Mouse (Mus musculus) hematopoietic stem cell, adult 5-6 weeks (primary cell): ENCODE data around the gene Bcl2. TPM values are rescaled to one million over a fixed set of nuclear protein-coding genes. Genes with fewer than 3 reads are reported as not detected.

ENCODE experiments used
- ATAC-seq, 2 experiments: fragments of 125-278 bp in 1 of 2; replicated peaks in 1 of 2; 2 replicates each; pipeline ENCODE4 v1.8.0; 2016 to 2017; ENCODE audit warnings: inconsistent platforms in 2 of 2, mild to moderate bottlenecking in 2 of 2, moderate number of reproducible peaks in 2 of 2, low read depth in 1 of 2, moderate TSS enrichment in 1 of 2; ENCODE audit not compliant: low FRiP score in 2 of 2, poor library complexity in 2 of 2, severe bottlenecking in 2 of 2, insufficient read depth in 1 of 2, low TSS enrichment in 1 of 2
- total RNA-seq: library from RNA; stranded (forward); fragments of 172-1452, 232-1000 nt; gene quantifications from 2 replicates; pipeline ENCODE4 v1.2.3, GENCODE M21; 2017

Gene Bcl2
- total RNA-seq, 1 experiment from 2014 or later, result 36.3 TPM

- ATAC-seq, result peak; percentile 31 to 53; a peak in 1 of 4 replicates
Observed at GRCm38 (mm10) chr1:106717071-106717601, 3.1 kb upstream of the Bcl2 start.

- no peak for ATAC-seq
Observed at GRCm38 (mm10) chr1:106716141-106716540, 2.1 kb upstream of the Bcl2 start.

- no peak for ATAC-seq
Observed at GRCm38 (mm10) chr1:106715111-106716083, 1.3 kb upstream of the Bcl2 start.

- ATAC-seq, result peak; percentile 3 to 5; a peak in 3 of 4 replicates
Observed at GRCm38 (mm10) chr1:106714530-106714981, 482 bp upstream of the Bcl2 start.

- ATAC-seq, result peak; percentile 24 to 34; a peak in 3 of 4 replicates
Observed at GRCm38 (mm10) chr1:106712330-106712729, 1.7 kb downstream of the Bcl2 start.

GRCm38 (mm10) chr1:106711356-106712125 is 2.5 kb downstream of the Bcl2 start:
- ATAC-seq, result no peak

- no peak for ATAC-seq
Observed at GRCm38 (mm10) chr1:106710202-106710601, 3.9 kb downstream of the Bcl2 start.

GRCm38 (mm10) chr1:106707036-106707880 is 6.8 kb downstream of the Bcl2 start:
- no peak for ATAC-seq

- no peak for ATAC-seq
Observed at GRCm38 (mm10) chr1:106703183-106703582, 10.9 kb downstream of the Bcl2 start.

- ATAC-seq, result no peak
Observed at GRCm38 (mm10) chr1:106702471-106703175, 11.5 kb downstream of the Bcl2 start.

GRCm38 (mm10) chr1:106700520-106701114 is 13.5 kb downstream of the Bcl2 start:
- peak in 1 of 2 experiments; percentile 62; a peak in 2 of 4 replicates for ATAC-seq

GRCm38 (mm10) chr1:106696472-106696871 is 17.6 kb downstream of the Bcl2 start:
- no peak for ATAC-seq

- peak; percentile 49 to 72; a peak in 3 of 4 replicates for ATAC-seq
Observed at GRCm38 (mm10) chr1:106695649-106696048, 18.4 kb downstream of the Bcl2 start.

GRCm38 (mm10) chr1:106694316-106694715 is 19.8 kb downstream of the Bcl2 start:
- ATAC-seq, result no peak

- no peak for ATAC-seq
Observed at GRCm38 (mm10) chr1:106692599-106692998, 21.5 kb downstream of the Bcl2 start.

- ATAC-seq, result no peak
Observed at GRCm38 (mm10) chr1:106690887-106691286, 23.2 kb downstream of the Bcl2 start.
